Mouse (Mus musculus) midbrain, embryonic 13.5 days (tissue): Measurements from ENCODE around the gene Nelfcd. TPM values are rescaled to one million over a fixed set of nuclear protein-coding genes. Genes with fewer than 3 reads are reported as not detected.

Experiments
- ATAC-seq: fragments of 200-750 bp; cut with Nextera tagmentation; 2 replicates; pipeline ENCODE4 v1.8.0; 2017; ENCODE audit warnings: mild to moderate bottlenecking, moderate TSS enrichment, moderate library complexity
- H3K27ac ChIP-seq: fragments of 300-500 bp; sonication (generic); 2 replicates; pipeline ENCODE4 v1.5.1; 2015; ENCODE audit warnings: inconsistent platforms, mild to moderate bottlenecking, moderate library complexity
- H3K27me3 ChIP-seq: fragments of 300-500 bp; sonication (generic); 2 replicates; pipeline ENCODE4 v1.6.1; 2015; ENCODE audit warnings: mild to moderate bottlenecking, inconsistent platforms
- H3K36me3 ChIP-seq: fragments of 300-500 bp; sonication (generic); 2 replicates; pipeline ENCODE4 v1.6.1; 2015; ENCODE audit warnings: mild to moderate bottlenecking, inconsistent platforms
- H3K4me1 ChIP-seq: fragments of 300-500 bp; sonication (generic); replicated peaks from 2 replicates; pipeline ENCODE4 v1.6.1; 2015; ENCODE audit warnings: inconsistent platforms
- H3K4me2 ChIP-seq: fragments of 300-500 bp; sonication (generic); replicated peaks from 2 replicates; pipeline ENCODE4 v1.6.1; 2015; ENCODE audit warnings: moderate library complexity, mild to moderate bottlenecking, inconsistent platforms
- H3K4me3 ChIP-seq: fragments of 300-500 bp; sonication (generic); replicated peaks from 2 replicates; pipeline ENCODE4 v1.5.1; 2015; ENCODE audit warnings: mild to moderate bottlenecking, inconsistent platforms
- H3K9ac ChIP-seq: fragments of 300-500 bp; sonication (generic); replicated peaks from 2 replicates; pipeline ENCODE4 v1.6.1; 2015; ENCODE audit warnings: mild to moderate bottlenecking, inconsistent platforms
- H3K9me3 ChIP-seq: fragments of 300-500 bp; sonication (generic); 2 replicates; pipeline ENCODE4 v1.6.1; 2016; ENCODE audit warnings: mild to moderate bottlenecking, inconsistent platforms
- WGBS: fragments of 180-500 bp; shearing (Covaris S2); methylation state at CpG from one replicate; pipeline ENCODE4 v1.1.7; 2015; 5-methylcytosine and 5-hydroxymethylcytosine counted together
- polyA plus RNA-seq: library from polyadenylated mRNA; unstranded; fragments of >200 nt; fragmentation: Nextera tagmentation; extraction: Ambion mirVana; gene quantifications from 2 replicates; pipeline ENCODE4 v1.2.1, GENCODE M21; 2015

Gene Nelfcd
- polyA plus RNA-seq = 123 and 136 TPM in 2 replicates

DNA sequence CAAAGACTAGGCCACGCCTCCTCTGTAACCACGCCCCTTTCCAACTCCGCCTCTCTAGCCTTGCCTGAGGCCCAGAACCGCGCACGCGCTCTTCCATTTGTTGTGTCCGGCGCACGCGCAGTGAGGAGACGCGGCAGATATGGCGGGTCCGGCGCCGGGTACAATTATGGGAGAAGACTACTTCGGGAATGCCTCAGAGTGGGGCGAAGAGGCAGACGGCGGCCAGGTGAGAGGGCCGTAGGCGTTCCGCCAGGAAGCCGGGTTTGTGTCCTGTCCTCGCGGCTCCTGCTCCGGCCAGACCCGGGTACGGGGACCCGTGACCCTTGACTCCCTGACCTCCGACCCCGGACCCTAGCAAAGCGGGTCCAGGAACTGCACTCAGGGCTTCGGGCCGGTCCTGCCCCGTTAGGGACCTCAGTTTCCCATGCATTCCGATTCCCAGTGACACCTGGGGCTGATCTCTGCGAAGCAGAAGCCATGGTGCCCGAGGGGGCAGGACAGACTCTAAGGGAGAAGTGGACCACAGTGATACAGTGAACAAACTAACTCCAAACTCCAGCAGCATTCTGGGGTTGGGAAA lies at the start of gene Nelfcd:
TSS of gene Nelfcd (plus strand) at position 74 of the 580 bp plus-strand sequence.
- Histone ChIP-seq H3K4me2 (peak within 1 kb of the TSS; percentile 61), H3K4me3 (peak within 1 kb of the TSS; percentile 82), H3K9ac (peak within 1 kb of the TSS; percentile 86), H3K27me3 (no peaks in the 10 kb centered on the region), H3K36me3 (peaks cover 15% of the 10 kb centered on the region), H3K9me3 (no peaks in the 10 kb centered on the region), H3K27ac (no peak within 1 kb of the TSS), H3K4me1 (peaks cover 16% of the 10 kb centered on the region)
- peak; percentile 91 for ATAC-seq
- WGBS = under 1% methylated on average over 40 of the region's 40 CpGs

GRCm38 (mm10) chr2:174366571-174366970 lies 49.0 kb upstream of the Nelfcd start:
- 83% methylated on average over 10 of the region's 10 CpGs for WGBS

DNA sequence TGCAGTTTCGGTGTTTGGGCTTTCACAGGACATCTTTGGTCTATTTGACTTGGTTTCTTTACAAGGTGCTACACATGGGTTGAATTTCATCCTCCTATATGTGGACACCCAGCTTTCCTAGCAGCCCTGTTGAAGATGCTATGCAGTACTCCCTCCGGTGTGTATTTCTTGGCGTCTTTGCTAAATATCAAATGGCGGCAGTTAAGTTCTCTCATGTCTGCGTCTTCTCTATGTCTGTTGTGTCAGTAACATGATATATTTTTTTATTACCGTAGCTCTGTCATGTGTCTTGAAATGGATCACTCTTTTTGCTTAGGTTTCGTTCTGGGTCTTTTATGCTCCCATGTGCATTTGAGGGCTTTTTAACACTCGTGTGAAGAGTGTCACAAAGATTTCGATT lies 34.6 kb upstream of the Nelfcd start:
- Histone ChIP-seq H3K36me3 (no peaks in the 10 kb centered on the region), H3K27ac (no peak overlapping the region), H3K4me1 (no peaks in the 10 kb centered on the region), H3K9me3 (no peaks in the 10 kb centered on the region), H3K4me3 (no peak overlapping the region), H3K9ac (no peak overlapping the region), H3K27me3 (no peaks in the 10 kb centered on the region), H3K4me2 (no peak overlapping the region)
- 94% methylated on average over 9 of the region's 9 CpGs for WGBS
- no peak for ATAC-seq

More at GRCm38 (mm10) chr2:174366571-174366970, 49.0 kb upstream of the Nelfcd start:
- H3K4me2 ChIP-seq = no peak overlapping the region
- no peak overlapping the region for H3K4me3 ChIP-seq
- no peak overlapping the region for H3K9ac ChIP-seq
- no peaks in the 10 kb centered on the region for H3K27me3 ChIP-seq
- H3K9me3 ChIP-seq = no peaks in the 10 kb centered on the region
- no peaks in the 10 kb centered on the region for H3K4me1 ChIP-seq
- ATAC-seq = no peak
- H3K36me3 ChIP-seq = no peaks in the 10 kb centered on the region
- no peak overlapping the region for H3K27ac ChIP-seq

GRCm38 (mm10) chr2:174391936-174392335 lies 23.7 kb upstream of the Nelfcd start:
- Histone ChIP-seq H3K27me3 (no peaks in the 10 kb centered on the region), H3K4me2 (no peak overlapping the region), H3K9me3 (no peaks in the 10 kb centered on the region), H3K36me3 (no peaks in the 10 kb centered on the region), H3K27ac (no peak overlapping the region), H3K9ac (no peak overlapping the region), H3K4me3 (no peak overlapping the region), H3K4me1 (no peaks in the 10 kb centered on the region)
- ATAC-seq = no peak
- 95% methylated on average over 3 of the region's 3 CpGs for WGBS

DNA sequence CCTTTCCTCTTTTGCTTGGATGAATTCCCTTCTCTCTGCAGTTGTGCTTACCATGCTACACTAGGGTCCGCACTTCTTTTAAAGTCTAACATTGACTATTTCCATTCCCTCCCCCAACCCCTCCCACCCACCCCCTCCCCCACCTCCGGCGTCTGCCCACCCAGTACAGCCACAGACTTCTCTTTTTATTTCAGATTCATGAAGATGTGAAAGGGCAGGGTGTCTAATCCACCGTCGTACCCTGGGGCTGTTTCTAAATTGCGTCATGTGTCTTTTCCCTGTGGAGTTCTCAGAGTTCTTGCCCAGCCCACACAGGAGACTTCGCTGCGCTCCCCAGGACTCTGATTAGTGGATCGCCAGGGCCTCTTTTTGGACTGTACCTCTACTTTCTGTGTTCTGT lies 23.1 kb upstream of the Nelfcd start:
- no peak overlapping the region for H3K27ac ChIP-seq
- H3K4me3 ChIP-seq = no peak overlapping the region
- no peak overlapping the region for H3K4me2 ChIP-seq
- no peaks in the 10 kb centered on the region for H3K9me3 ChIP-seq
- no peaks in the 10 kb centered on the region for H3K4me1 ChIP-seq
- ATAC-seq = no peak
- WGBS = 55% methylated on average over 9 of the region's 9 CpGs
- H3K27me3 ChIP-seq = no peaks in the 10 kb centered on the region
- no peaks in the 10 kb centered on the region for H3K36me3 ChIP-seq
- H3K9ac ChIP-seq = no peak overlapping the region

- Histone ChIP-seq H3K27ac (no peak overlapping the region), H3K4me1 (no peaks in the 10 kb centered on the region), H3K4me3 (no peak overlapping the region), H3K9ac (no peak overlapping the region), H3K27me3 (no peaks in the 10 kb centered on the region), H3K4me2 (no peak overlapping the region), H3K36me3 (no peaks in the 10 kb centered on the region), H3K9me3 (no peaks in the 10 kb centered on the region)
- no peak for ATAC-seq
- WGBS = 88% methylated on average over 5 of the region's 5 CpGs
These were observed 22.2 kb upstream of the Nelfcd start for GRCm38 (mm10) chr2:174393383-174393782.

DNA sequence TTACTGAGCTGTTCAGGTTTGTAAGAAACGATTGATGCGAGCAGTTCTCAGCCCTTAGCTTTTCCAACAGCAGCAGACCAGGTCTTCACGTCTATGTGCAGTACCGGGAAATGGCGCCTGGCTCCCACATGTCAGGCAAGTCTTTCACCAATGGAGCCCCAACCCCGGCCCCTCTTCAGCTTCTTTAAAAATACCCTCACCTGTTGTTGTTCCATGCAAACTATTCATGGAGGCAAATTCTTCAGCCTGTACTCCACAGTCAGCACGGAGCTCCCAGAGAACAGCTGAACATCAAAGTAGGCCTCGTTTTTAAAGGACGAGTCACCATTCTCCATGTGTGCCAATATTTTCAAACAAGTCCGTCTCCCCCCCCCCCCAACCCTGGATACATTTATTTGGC lies 19.0 kb upstream of the Nelfcd start:
- 87% methylated on average over 10 of the region's 10 CpGs for WGBS
- ATAC-seq = no peak
- Histone ChIP-seq H3K9ac (no peak overlapping the region), H3K4me1 (no peaks in the 10 kb centered on the region), H3K27me3 (no peaks in the 10 kb centered on the region), H3K36me3 (no peaks in the 10 kb centered on the region), H3K4me3 (no peak overlapping the region), H3K4me2 (no peak overlapping the region), H3K27ac (no peak overlapping the region), H3K9me3 (no peaks in the 10 kb centered on the region)

DNA sequence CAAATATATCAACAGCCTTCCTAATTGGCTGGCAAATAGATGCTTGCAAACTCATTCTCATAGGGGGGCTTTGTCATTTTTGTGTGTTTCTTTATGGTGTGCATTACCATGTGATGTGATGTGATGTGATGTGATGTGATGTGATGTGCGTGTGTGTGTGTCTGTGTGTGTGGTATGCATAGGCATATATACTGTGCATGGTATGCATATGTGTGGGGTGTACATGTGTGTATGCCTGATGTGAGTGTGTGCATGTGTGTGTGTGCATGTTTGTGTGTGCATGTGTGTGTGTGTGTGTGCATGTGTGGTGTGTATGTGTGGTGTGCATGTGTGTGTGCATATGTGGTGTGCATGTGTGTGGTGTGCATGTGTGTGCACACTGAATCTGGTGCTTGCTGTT lies 18.5 kb upstream of the Nelfcd start:
- H3K9ac ChIP-seq = no peak overlapping the region
- H3K4me3 ChIP-seq = no peak overlapping the region
- no peaks in the 10 kb centered on the region for H3K27me3 ChIP-seq
- H3K9me3 ChIP-seq = no peaks in the 10 kb centered on the region
- no peak overlapping the region for H3K4me2 ChIP-seq
- ATAC-seq = no peak
- whole genome bisulfite sequencing = 96% methylated on average over 1 of the region's 1 CpGs
- no peaks in the 10 kb centered on the region for H3K36me3 ChIP-seq
- H3K4me1 ChIP-seq = no peaks in the 10 kb centered on the region
- H3K27ac ChIP-seq = no peak overlapping the region

DNA sequence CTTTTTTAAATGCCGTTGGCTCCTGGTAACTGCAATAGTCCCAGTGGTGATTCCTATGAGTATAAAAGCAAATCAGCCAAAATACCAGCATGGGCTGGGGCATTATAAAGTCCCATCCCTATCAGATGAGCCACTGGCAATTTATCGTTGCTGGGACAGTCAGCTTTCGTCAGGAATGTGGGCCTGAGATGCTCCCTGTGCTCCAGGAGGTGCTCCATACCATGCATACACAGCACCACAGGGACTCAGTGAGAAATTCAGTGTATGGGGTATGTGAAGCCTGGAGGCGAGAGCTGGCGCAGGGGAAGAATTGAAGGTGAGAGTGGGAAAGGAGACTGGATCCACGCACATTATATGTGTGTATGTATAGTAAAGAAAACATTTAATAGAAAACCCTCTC lies 17.7 kb upstream of the Nelfcd start:
- no peaks in the 10 kb centered on the region for H3K9me3 ChIP-seq
- ATAC-seq = no peak
- H3K36me3 ChIP-seq = no peaks in the 10 kb centered on the region
- no peak overlapping the region for H3K27ac ChIP-seq
- H3K4me2 ChIP-seq = no peak overlapping the region
- no peaks in the 10 kb centered on the region for H3K4me1 ChIP-seq
- H3K4me3 ChIP-seq = no peak overlapping the region
- H3K9ac ChIP-seq = no peak overlapping the region
- 88% methylated on average over 6 of the region's 6 CpGs for WGBS
- no peaks in the 10 kb centered on the region for H3K27me3 ChIP-seq

GRCm38 (mm10) chr2:174400396-174400795 lies 15.2 kb upstream of the Nelfcd start:
- WGBS = 80% methylated on average over 4 of the region's 4 CpGs
- H3K9ac ChIP-seq = no peak overlapping the region
- no peaks in the 10 kb centered on the region for H3K36me3 ChIP-seq
- no peak for ATAC-seq
- H3K9me3 ChIP-seq = no peaks in the 10 kb centered on the region
- no peaks in the 10 kb centered on the region for H3K4me1 ChIP-seq
- no peak overlapping the region for H3K4me2 ChIP-seq
- H3K27me3 ChIP-seq = no peaks in the 10 kb centered on the region
- no peak overlapping the region for H3K4me3 ChIP-seq
- H3K27ac ChIP-seq = no peak overlapping the region

GRCm38 (mm10) chr2:174410222-174410621 lies 5.4 kb upstream of the Nelfcd start:
- H3K9ac ChIP-seq = no peak overlapping the region
- no peak for ATAC-seq
- H3K9me3 ChIP-seq = no peaks in the 10 kb centered on the region
- H3K4me2 ChIP-seq = no peak overlapping the region
- H3K27me3 ChIP-seq = no peaks in the 10 kb centered on the region
- no peak overlapping the region for H3K4me3 ChIP-seq
- H3K36me3 ChIP-seq = no peaks in the 10 kb centered on the region
- H3K4me1 ChIP-seq = no peaks in the 10 kb centered on the region
- 32% methylated on average over 2 of the region's 2 CpGs for WGBS
- H3K27ac ChIP-seq = no peak overlapping the region

- H3K9ac ChIP-seq = no peak overlapping the region
- no peak overlapping the region for H3K27ac ChIP-seq
- no peak overlapping the region for H3K4me3 ChIP-seq
- no peaks in the 10 kb centered on the region for H3K36me3 ChIP-seq
- 81% methylated on average over 7 of the region's 7 CpGs for WGBS
- ATAC-seq = no peak
- H3K4me2 ChIP-seq = no peak overlapping the region
- no peaks in the 10 kb centered on the region for H3K27me3 ChIP-seq
- peaks cover 14% of the 10 kb centered on the region for H3K4me1 ChIP-seq
- no peaks in the 10 kb centered on the region for H3K9me3 ChIP-seq
These were observed 2.5 kb upstream of the Nelfcd start for GRCm38 (mm10) chr2:174413127-174413526.
